Mouse (Mus musculus) layer of hippocampus, postnatal 10 days (tissue): ENCODE data around the gene Smoc2. TPM values are rescaled to one million over a fixed set of nuclear protein-coding genes. Genes with fewer than 3 reads are reported as not detected.
A peak's percentile ranks its signal among the peaks of the same experiment; 100 is the strongest.

Source experiments
- DNase-seq, 2 experiments: peaks; one replicate each; pipeline ENCODE4 v3.0.0; 2021; ENCODE audit warnings: low spot score in 2 of 2
- total RNA-seq, 2 experiments: library from RNA; stranded (reverse); gene quantifications; 2 replicates each; pipeline ENCODE4 v1.2.3; 2021

Gene Smoc2
- total RNA-seq, 2 experiments from 2014 or later, result 9.4 to 10.1 TPM

- DNase-seq, result no peak
Measured at GRCm38 (mm10) chr17:14273386-14273785, 5.9 kb upstream of the Smoc2 start.

- no peak for DNase-seq
Measured at GRCm38 (mm10) chr17:14277310-14277709, 2.0 kb upstream of the Smoc2 start.

- no peak for DNase-seq
Measured at GRCm38 (mm10) chr17:14279966-14280300, 627 bp downstream of the Smoc2 start.

GRCm38 (mm10) chr17:14280425-14280833 is 1.1 kb downstream of the Smoc2 start:
- DNase-seq, result peak in 1 of 2 experiments; percentile 20

GRCm38 (mm10) chr17:14288015-14288616 is 8.8 kb downstream of the Smoc2 start:
- DNase-seq, result peak; percentile 93

- no peak for DNase-seq
Measured at GRCm38 (mm10) chr17:14293617-14294016, 14.3 kb downstream of the Smoc2 start.

GRCm38 (mm10) chr17:14295146-14295545 is 15.8 kb downstream of the Smoc2 start:
- DNase-seq, result no peak

- no peak for DNase-seq
Measured at GRCm38 (mm10) chr17:14300361-14300760, 21.1 kb downstream of the Smoc2 start.

GRCm38 (mm10) chr17:14301491-14302344 is 22.4 kb downstream of the Smoc2 start:
- no peak for DNase-seq

GRCm38 (mm10) chr17:14302356-14302755 is 23.1 kb downstream of the Smoc2 start:
- peak; percentile 21 to 33 for DNase-seq

- no peak for DNase-seq
Measured at GRCm38 (mm10) chr17:14303722-14304121, 24.4 kb downstream of the Smoc2 start.

GRCm38 (mm10) chr17:14309884-14310283 is 30.6 kb downstream of the Smoc2 start:
- DNase-seq, result no peak

GRCm38 (mm10) chr17:14312440-14312839 is 33.1 kb downstream of the Smoc2 start:
- DNase-seq, result no peak

- no peak for DNase-seq
Measured at GRCm38 (mm10) chr17:14314308-14314707, 35.0 kb downstream of the Smoc2 start.

- DNase-seq, result no peak
Measured at GRCm38 (mm10) chr17:14316536-14316935, 37.2 kb downstream of the Smoc2 start.

GRCm38 (mm10) chr17:14317439-14317838 is 38.1 kb downstream of the Smoc2 start:
- DNase-seq, result no peak

- no peak for DNase-seq
Measured at GRCm38 (mm10) chr17:14326156-14326555, 46.9 kb downstream of the Smoc2 start.

GRCm38 (mm10) chr17:14328037-14328436 is 48.7 kb downstream of the Smoc2 start:
- no peak for DNase-seq

GRCm38 (mm10) chr17:14330498-14330897 is 51.2 kb downstream of the Smoc2 start:
- DNase-seq, result no peak

GRCm38 (mm10) chr17:14339932-14340557 is 60.7 kb downstream of the Smoc2 start:
- no peak for DNase-seq

- peak; percentile 22 to 38 for DNase-seq
Measured at GRCm38 (mm10) chr17:14340736-14341135, 61.4 kb downstream of the Smoc2 start.

GRCm38 (mm10) chr17:14342511-14342910 is 63.2 kb downstream of the Smoc2 start:
- no peak for DNase-seq
